Mouse (Mus musculus) gastrocnemius, postnatal 14 days (tissue): ENCODE results near the gene Prrt4. TPM values are rescaled to one million over a fixed set of nuclear protein-coding genes. Genes with fewer than 3 reads are reported as not detected.
"Not testable (repeated sequence)": the region's sequence is repeated elsewhere in the genome, so short reads cannot be mapped to it uniquely, and the experiment has no call there.

Experiments used
- DNase-seq: peaks from one replicate; pipeline ENCODE4 v3.0.0; 2021; ENCODE audit warnings: mixed read lengths
- intact Hi-C: fragments of 180-260 bp; cut with DNase I; formaldehyde crosslinking; loops from one replicate; pipeline ENCODE4 v1.15.1; 2025; ENCODE audit warnings: low total_unique reads
- microRNA-seq, 2 experiments: library from miRNA; unstranded; fragments of <30 nt; microRNA quantifications; one replicate each; pipeline ENCODE4 v1.2.0; 2021
- total RNA-seq, 2 experiments: library from RNA; stranded (reverse); gene quantifications; 2 replicates each; pipeline ENCODE4 v1.2.3; 2021

Prrt4 gene
- total RNA-seq, 2 experiments from 2014 or later, result 0.64 to 0.88 TPM

GRCm38 (mm10) chr6:29164314-29165244, 14.8 kb downstream of the Prrt4 start, which contains the start of gene Rbm28:
Rbm28 (minus strand) TSS chr6:29165006.
- intact Hi-C loops, result loop anchor here (10.0 kb wide), 1 partner anchor 110 kb away; the partner anchor contains the start of genes Fam71f2 and Hilpda

GRCm38 (mm10) chr6:29161291-29161690, 18.1 kb downstream of the Prrt4 start:
- intact Hi-C loops, result loop anchor here (10.0 kb wide), 1 partner anchor 114 kb away; the partner anchor contains the start of genes Fam71f2 and Hilpda
- DNase-seq, result not testable (repeated sequence)

More at GRCm38 (mm10) chr6:29164314-29165244, 14.8 kb downstream of the Prrt4 start, which contains the start of gene Rbm28:
- DNase-seq, result peak; percentile 79

GRCm38 (mm10) chr6:29160786-29161185, 18.6 kb downstream of the Prrt4 start:
- intact Hi-C loops, result loop anchor here (10.0 kb wide), 1 partner anchor 114 kb away; the partner anchor contains the start of genes Fam71f2 and Hilpda
- DNase-seq, result no peak

- intact Hi-C loops, result no loop called here
- DNase-seq, result no peak
These were observed 23.1 kb downstream of the Prrt4 start for GRCm38 (mm10) chr6:29156326-29156725.

- intact Hi-C loops, result no loop called here
These were observed 29.4 kb downstream of the Prrt4 start for GRCm38 (mm10) chr6:29150001-29150400.

GRCm38 (mm10) chr6:29147407-29148010, 31.9 kb downstream of the Prrt4 start:
- intact Hi-C loops, result loop anchor here (10.0 kb wide), 1 partner anchor 203 kb away; no protein-coding TSS in a partner anchor
- no peak for DNase-seq

More at GRCm38 (mm10) chr6:29150001-29150400, 29.4 kb downstream of the Prrt4 start:
- DNase-seq, result no peak

- intact Hi-C loops, result loop anchor here (10.0 kb wide), 1 partner anchor 202 kb away; no protein-coding TSS in a partner anchor
- no peak for DNase-seq
These were observed 32.7 kb downstream of the Prrt4 start for GRCm38 (mm10) chr6:29146641-29147040.

GRCm38 (mm10) chr6:29145456-29146307, 33.7 kb downstream of the Prrt4 start:
- DNase-seq, result no peak
- intact Hi-C loops, result loop anchor here (10.0 kb wide), 1 partner anchor 201 kb away; no protein-coding TSS in a partner anchor

GRCm38 (mm10) chr6:29144971-29145370, 34.4 kb downstream of the Prrt4 start:
- intact Hi-C loops, result loop anchor here (10.0 kb wide), 1 partner anchor 200 kb away; no protein-coding TSS in a partner anchor
- DNase-seq, result no peak

GRCm38 (mm10) chr6:29143608-29144007, 35.8 kb downstream of the Prrt4 start:
- intact Hi-C loops, result loop anchor here (2.0 to 10.0 kb wide), 2 partner anchors 53 to 199 kb away; no protein-coding TSS in a partner anchor

GRCm38 (mm10) chr6:29137441-29137840, 41.9 kb downstream of the Prrt4 start:
- intact Hi-C loops, result no loop called here
- DNase-seq, result no peak

More at GRCm38 (mm10) chr6:29143608-29144007, 35.8 kb downstream of the Prrt4 start:
- peak; percentile 49 for DNase-seq

- intact Hi-C loops, result no loop called here
- DNase-seq, result no peak
These were observed 46.3 kb downstream of the Prrt4 start for GRCm38 (mm10) chr6:29133100-29133499.

- intact Hi-C loops, result no loop called here
- DNase-seq, result no peak
These were observed 52.4 kb downstream of the Prrt4 start for GRCm38 (mm10) chr6:29126878-29127426.

- intact Hi-C loops, result no loop called here
- DNase-seq, result no peak
These were observed 59.4 kb downstream of the Prrt4 start for GRCm38 (mm10) chr6:29119990-29120389.

Small RNAs within 50 kb of the gene (microRNA-seq; reads per million reads assigned to microRNA genes)
- 0 reads per million in 2 experiments for gene Gm24303

Other genes with a start within 250 kb of the Prrt4 start
- gene Lep, start 119.4 kb downstream of the Prrt4 start, total RNA-seq, result under 1 TPM; 0.16 to 0.51 TPM
- 10 to 100 TPM; 13.6 to 13.8 TPM for gene Rbm28, start 14.6 kb downstream of the Prrt4 start, total RNA-seq
- gene Impdh1, start 36.8 kb upstream of the Prrt4 start, total RNA-seq, result 10 to 100 TPM; 20.2 to 23.8 TPM
- gene Hilpda, start 92.9 kb upstream of the Prrt4 start, total RNA-seq, result 1 to 10 TPM; 5.3 to 5.4 TPM
- gene Fam71f2, start 100.0 kb upstream of the Prrt4 start, total RNA-seq, result under 1 TPM; 0.20 to 0.21 TPM
- not detected for gene Fam71f1, start 139.6 kb upstream of the Prrt4 start, total RNA-seq
- 100 to 1,000 TPM; 121 to 131 TPM for gene Calu, start 168.5 kb upstream of the Prrt4 start, total RNA-seq
- gene Opn1sw, start 208.9 kb upstream of the Prrt4 start, total RNA-seq, result under 1 TPM; 0.09 to 0.14 TPM
- gene Ccdc136, start 216.7 kb upstream of the Prrt4 start, total RNA-seq, result 10 to 100 TPM in 1 of 2 experiments, 1 to 10 TPM in 1; 9.6 to 13.2 TPM